Comparison of ENCODE assay signal across 8 mouse cellular contexts in genomic region chr4:135205711-135206600, GRCm38 (mm10).
DNase-seq lines count a peak whose midpoint lies in the region; ATAC-seq lines count a peak whose summit lies in the region.

No protein-coding gene starts in this region.

- H3K9me3 ChIP-seq in intestine, embryonic 14.5 days (ENCODE audit: control insufficient read depth, low read length) = 0 out of 2 replicates have a peak, but pooled peaks cover 6% of the 10 kb centered on the region

- H3K9ac ChIP-seq in intestine, embryonic 14.5 days (ENCODE audit: low read length) = 0 out of 2 replicates have a peak overlapping the region, but pooled peaks have one; percentile 1

- no peak overlapping the region for H3K27ac ChIP-seq in intestine, embryonic 14.5 days (ENCODE audit: low read depth)

- DNase-seq in embryo, embryonic 10 days (ENCODE audit: low spot score) = peak; percentile 91
- DNase-seq in gastrocnemius, postnatal 25 days = peak; percentile 67
- peak; percentile 93 for DNase-seq in intestine, embryonic 14.5 days (ENCODE audit: low spot score)
- peak; percentile 76 to 84 for DNase-seq in left cerebral cortex, postnatal 14 days (ENCODE audit: low spot score in 2 of 2)
- DNase-seq in mesoderm, embryonic 11.5 days (ENCODE audit: low read depth, low spot score) = peak; percentile 88
- DNase-seq in right cerebral cortex, postnatal 25 days = peak; percentile 66
- peak; percentile 75 to 89 for DNase-seq in urinary bladder, postnatal 4 days (ENCODE audit: low spot score in 2 of 2)

- peak; percentile 79 for ATAC-seq in activated CD4-positive, CD25-positive, alpha-beta regulatory T cell, adult 4 months
- peak; percentile 33 for ATAC-seq in intestine, embryonic 14.5 days (replicated peaks; ENCODE audit: low FRiP score, low TSS enrichment, low read depth)

- intact Hi-C loops in left cerebral cortex, postnatal 14 days (cut with DNase I) = loop anchor here (1.0 to 5.0 kb wide), 2 partner anchors 54 to 261 kb away; no protein-coding TSS in a partner anchor

- H3K4me3 ChIP-seq in intestine, embryonic 14.5 days (ENCODE audit: low read depth, low read length) = peak overlapping the region; percentile 29

- H3K27me3 ChIP-seq in intestine, embryonic 14.5 days (replicated peaks; ENCODE audit: control insufficient read depth, insufficient read depth, low read length) = peaks cover 23% of the 10 kb centered on the region

- H3K4me1 ChIP-seq in intestine, embryonic 14.5 days (replicated peaks; ENCODE audit: control insufficient read depth, insufficient read depth, low read length) = peaks cover 10% of the 10 kb centered on the region; the same call in 1 of the 2 replicates

- H3K36me3 ChIP-seq in intestine, embryonic 14.5 days (ENCODE audit: control insufficient read depth, insufficient read depth, low read length) = no peaks in the 10 kb centered on the region

- H3K4me2 ChIP-seq in intestine, embryonic 14.5 days (ENCODE audit: low read length) = peak overlapping the region; percentile 70

- 2% methylated on average over 47 of the region's 47 CpGs for WGBS in intestine, embryonic 14.5 days
